Mouse (Mus musculus): Measurements from ENCODE around the gene Olfr1318.

Gene Olfr1318

GRCm38 (mm10) chr2:112153898-112154297 is at the start of gene Olfr1318:
TSS of gene Olfr1318 (plus strand) at chr2:112154198.
- DNase-seq (ENCODE audit: low spot score in 2 of 2), result no peak

GRCm38 (mm10) chr2:112115340-112115739 is 38.7 kb upstream of the Olfr1318 start, which contains the start of gene Olfr1315-ps1:
TSS of gene Olfr1315-ps1 (minus strand) at chr2:112115440.
- DNase-seq (ENCODE audit: low spot score in 2 of 2), result no peak

- no peak for DNase-seq (ENCODE audit: low spot score in 2 of 2)
Measured at GRCm38 (mm10) chr2:112134877-112135276, 19.1 kb upstream of the Olfr1318 start, which contains the start of gene Olfr1316. TSS of gene Olfr1316 (minus strand) at chr2:112134977.

- no peak for DNase-seq (ENCODE audit: low spot score in 2 of 2)
Measured at GRCm38 (mm10) chr2:112140029-112140428, 14.0 kb upstream of the Olfr1318 start, which contains the start of gene Olfr1317. TSS of gene Olfr1317 (plus strand) at chr2:112140329.

GRCm38 (mm10) chr2:112196859-112197258 is 42.9 kb downstream of the Olfr1318 start:
- peak in 1 of 2 experiments; percentile 34 for DNase-seq (ENCODE audit: low spot score in 2 of 2)

GRCm38 (mm10) chr2:112203056-112203455 is 49.1 kb downstream of the Olfr1318 start:
- no peak for DNase-seq (ENCODE audit: low spot score in 2 of 2)
